Mouse (Mus musculus): ENCODE results near the gene Polr3gl.
A peak's percentile ranks its signal among the peaks of the same experiment; 100 is the strongest.

The Polr3gl gene

DNA sequence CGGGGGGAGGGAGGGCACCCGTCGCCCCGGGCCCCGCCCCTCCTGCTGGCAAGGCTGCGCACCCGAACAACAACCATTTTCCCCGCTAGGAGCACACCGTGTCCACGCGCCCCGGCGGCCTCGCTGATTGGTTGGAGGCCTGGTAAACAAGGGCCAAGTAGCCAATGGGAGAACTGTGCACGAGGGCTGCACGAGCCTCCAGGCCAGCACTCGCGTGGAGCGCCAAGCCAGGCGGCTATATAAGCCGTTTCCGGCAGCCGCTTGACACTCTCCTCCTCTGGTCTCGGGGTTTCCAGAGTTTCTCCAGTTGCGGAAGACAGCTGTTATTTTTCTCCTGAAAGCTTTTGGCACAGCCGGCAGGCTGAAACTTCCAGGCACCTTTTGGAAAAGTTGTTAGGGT lies 36.3 kb downstream of the Polr3gl start, which contains the start of gene Txnip:
Gene Txnip (plus strand): TSS at position 264 of the 400 bp plus-strand sequence.
- peak; percentile 100 for DNase-seq (ENCODE audit: low read depth, low spot score)

DNA sequence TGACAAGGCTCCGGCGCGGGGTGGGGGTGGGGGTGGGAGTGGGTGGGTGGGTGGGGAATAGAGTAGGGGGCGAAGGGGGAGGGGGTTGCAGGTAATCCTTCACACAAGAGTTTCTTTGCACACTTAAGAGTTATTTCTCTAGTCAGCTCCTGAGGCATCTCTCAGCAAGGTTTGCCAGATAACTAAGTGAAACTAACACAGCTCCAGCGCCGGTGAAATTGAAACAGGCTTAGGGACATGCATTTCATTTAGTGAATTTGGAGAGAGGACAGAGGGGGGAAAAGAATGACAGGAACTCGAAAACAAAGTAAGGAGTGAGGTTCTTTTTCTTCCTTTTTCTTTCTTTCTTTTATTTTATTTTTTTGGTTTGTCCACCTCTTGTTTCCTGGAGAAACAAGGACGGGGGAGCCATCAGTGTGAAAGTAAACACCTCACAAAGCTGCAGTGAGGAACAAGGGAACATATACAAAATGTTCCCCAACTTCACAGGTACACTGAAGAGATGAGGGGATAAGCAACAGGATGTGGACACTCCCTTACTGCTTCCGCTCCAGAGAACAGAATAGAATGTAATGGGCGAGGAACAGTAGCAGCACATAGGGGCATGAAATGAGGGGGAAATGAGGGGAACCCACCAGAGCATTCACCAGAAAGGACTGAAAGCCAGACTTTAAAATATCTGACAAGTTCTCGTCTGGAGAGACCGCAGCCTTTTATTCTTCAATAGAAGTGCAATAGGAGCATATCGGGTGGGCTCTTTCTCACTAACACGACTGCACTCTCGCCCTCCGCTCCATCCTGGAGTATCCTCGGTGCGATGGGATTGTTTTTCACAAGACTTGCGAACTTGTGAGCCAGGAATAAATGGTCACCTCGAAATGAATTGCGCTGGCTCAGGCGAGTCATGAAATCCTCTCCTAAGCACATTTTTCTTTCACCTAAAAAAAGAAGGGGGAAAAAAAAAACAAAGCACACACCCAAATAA lies 37.0 kb downstream of the Polr3gl start:
- DNase-seq (ENCODE audit: low read depth, low spot score): no peak

DNA sequence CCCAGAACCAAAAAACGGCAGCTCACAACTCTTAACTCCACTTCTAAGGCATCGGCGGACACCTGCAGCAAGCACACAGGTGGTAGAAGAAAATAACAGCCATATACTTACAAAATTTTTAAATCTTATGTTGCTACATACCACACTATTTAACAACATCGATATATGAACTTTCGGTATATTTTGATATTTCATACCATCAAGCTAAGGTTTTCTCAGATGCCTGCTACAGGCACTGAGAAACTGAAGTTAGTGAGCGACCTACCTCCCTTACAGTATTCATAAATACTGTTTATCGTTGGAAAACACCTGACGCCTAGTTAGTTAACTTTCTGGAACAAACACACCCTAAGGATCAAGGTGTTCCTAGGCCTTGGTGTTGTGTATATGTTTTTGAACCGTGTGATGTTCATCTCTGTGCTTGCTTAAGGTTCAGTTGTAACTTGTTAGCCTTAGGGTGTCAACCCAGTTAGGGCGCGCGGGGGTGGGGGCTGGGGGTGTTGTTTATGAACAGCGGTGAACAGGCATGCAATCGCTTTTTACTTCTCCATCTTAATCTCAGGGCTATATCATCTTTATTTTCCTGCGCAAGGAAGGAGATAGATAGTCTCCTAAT lies 37.9 kb downstream of the Polr3gl start:
- DNase-seq (ENCODE audit: low read depth, low spot score): no peak

DNA sequence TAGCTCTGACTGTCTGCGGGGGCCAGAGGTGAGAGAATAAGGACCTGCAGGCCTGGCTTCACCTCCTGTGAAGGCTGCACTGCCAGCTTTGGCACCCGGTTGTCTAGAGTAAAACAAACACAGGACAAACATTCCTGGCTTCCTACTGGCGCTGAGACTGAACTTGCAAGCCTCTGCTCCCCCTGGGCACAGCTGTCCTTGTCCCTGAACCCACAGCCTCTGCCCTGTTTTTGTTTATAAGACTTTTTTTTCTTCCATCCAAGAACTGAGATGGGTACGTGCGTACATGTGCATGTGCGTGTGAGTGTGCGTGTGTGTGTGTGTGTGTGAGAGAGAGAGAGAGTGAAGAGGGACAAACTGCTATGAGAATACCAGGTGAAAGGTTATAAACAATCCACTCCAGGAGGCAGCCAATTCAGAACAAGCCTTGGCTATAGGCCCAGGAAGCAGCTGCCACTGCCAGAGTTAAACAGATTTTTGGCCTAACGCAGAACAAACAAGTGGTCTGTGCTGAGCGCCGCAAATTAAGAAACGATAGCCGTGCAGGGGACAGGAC lies 38.9 kb downstream of the Polr3gl start:
- DNase-seq (ENCODE audit: low read depth, low spot score): peak; percentile 88

DNA sequence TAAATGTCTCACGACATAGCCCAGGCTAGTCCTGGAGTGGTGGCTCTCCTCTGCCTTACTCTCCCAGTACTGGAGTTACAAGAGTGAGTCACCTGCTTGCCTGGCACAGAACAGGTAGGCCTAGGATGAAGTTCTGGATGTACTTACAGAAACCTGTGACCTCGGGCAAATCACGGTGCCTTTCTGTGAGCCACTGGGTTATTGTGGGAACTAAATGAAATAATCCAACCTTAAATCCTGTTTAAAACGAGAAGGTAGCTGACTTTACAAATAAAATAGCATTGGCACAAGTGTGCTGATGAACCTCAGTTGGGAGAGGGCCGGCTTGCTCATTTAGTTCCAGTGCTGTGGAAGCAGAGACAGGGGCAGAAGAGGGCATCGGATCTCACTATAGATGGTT lies 39.7 kb downstream of the Polr3gl start:
- no peak for DNase-seq (ENCODE audit: low read depth, low spot score)

DNA sequence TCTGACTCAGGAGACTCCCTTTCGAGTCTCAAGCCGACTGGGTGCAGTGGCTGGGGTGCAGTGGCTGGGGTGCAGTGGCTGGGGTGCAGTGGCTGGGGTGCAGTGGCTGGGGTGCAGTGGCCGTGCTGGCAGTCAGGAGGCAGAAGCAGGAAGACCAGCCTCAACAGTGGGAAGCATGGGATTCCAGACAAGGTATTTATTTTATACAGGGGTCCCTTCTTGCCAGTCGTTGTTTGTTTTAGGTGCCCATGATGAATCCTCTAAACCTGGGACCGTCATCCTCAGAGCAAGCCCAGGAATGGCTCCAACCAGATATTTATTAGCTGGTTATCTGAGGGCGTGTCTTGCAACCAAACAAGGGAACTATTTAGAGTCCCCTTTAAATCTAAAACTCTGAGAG lies 40.4 kb downstream of the Polr3gl start:
- DNase-seq (ENCODE audit: low read depth, low spot score): no peak

DNA sequence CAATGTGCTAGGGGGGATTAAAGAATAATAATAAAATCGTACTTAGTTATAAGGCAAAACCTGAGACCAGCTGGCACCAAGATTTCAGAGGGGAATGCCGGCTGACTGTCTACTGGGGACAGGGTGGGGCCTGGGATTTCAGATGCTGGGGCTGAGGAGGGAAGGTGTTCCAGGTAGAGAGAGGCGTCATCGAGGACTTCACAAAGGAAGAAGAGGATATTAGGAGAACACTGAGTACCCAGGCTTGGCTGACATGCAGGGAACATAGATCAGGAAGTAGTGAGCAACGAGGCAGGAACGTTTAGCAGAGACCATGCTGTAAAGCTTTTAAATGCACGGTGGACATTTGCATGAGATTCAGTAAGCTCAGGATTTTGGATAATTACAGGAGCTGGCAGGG lies 42.1 kb downstream of the Polr3gl start:
- no peak for DNase-seq (ENCODE audit: low read depth, low spot score)

DNA sequence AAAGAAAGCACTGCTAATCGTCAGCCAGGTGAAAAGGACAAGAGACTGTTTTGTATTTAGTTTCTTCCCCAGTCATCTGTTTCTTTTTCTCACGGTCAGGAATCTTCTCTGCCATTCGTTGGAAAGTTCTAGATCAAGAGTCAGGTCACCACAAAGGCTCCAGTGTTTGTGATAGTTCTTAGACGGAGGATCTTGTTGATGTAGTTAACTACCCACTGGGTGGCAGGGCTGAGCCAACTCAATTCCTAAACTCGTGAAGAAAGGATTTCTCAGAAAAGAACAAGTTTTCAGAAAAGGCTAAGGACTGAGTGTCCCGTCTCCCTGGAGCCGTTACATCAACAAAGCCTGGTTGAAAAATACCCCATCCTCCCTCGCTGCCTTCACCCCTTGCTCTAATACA lies 42.8 kb downstream of the Polr3gl start:
- DNase-seq (ENCODE audit: low read depth, low spot score): no peak

DNA sequence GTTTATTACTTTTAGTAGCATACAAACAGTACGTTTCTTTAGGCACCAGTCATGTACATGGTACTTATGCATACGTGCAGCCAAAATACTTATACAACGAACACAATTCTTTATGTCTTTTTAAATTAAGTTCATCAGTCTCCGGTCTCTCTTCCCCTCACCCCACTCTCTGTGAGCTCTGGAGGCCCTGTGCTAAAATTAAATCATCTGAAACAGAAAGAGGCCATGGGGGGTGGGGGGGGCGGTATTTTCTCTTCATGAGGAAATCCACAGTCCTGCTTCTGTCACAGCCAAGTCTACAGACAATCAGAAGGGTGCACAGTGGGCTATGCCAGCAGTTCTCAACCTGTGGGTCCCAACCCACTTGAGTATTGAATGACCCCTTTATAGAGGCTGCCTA lies 44.6 kb downstream of the Polr3gl start:
- DNase-seq (ENCODE audit: low read depth, low spot score): no peak

DNA sequence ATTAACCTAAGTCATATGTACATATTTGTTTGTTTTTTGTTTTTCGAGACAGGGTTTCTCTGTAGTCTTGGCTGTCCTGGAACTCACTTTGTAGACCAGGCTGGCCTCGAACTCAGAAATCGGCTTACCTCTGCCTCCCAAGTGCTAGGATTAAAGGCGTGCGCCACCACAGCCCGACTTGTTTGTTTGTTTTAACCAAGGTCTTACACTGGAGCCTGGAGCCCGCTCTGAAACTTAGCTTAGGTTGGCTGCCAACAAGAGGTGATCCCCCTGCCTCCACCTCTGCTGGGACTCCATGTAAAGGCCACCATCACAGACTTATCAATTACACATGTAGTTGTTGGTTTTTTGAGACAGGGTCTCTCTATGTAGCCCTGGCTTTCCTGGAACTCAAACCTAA lies 45.2 kb downstream of the Polr3gl start:
- no peak for DNase-seq (ENCODE audit: low read depth, low spot score)

DNA sequence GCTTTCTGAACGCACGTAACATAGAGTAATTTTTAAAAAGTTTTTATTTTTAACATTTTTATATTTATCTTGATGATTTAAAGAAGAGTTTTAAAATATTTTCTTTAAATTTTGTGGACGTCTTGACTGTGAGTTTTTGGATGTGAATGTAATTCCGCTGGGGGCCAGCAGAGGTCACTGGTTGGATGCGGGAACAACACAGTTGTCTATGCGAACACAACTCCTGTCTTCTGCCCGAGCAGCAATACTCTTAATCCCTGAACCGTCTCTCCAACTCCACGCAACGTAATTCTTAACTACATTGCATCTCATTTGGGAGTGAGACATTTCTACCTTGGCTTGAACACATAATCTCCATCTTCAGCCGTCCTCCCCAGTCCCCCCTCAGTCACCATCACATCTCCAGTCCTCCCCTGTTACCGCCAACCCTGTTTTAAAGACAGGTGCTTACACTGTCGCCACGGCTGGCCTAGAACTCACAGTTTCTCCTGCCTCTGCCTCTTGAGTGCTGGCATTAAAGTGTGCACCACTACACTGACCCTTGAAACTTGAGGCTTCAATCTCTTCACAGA lies 46.5 kb downstream of the Polr3gl start:
- no peak for DNase-seq (ENCODE audit: low read depth, low spot score)

DNA sequence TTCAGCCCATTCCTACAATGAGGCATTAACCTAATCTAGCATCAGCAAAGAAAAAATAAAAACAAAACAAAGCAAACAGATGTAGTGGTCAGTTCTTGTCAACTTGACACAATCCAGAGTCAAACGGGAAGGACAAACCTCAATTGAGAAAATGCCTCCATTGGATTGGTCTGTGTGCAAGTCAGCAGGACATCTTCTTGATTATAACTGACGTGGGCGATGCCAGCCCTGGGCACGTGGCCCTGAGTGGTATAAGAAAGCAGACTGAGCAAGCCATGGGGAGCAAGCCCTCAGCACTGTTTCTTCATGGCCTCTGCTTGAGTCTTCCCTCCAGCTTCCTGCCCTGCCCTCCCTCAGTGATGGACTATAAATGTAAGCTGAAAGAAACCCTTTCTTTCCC lies 47.1 kb downstream of the Polr3gl start:
- DNase-seq (ENCODE audit: low read depth, low spot score): no peak

DNA sequence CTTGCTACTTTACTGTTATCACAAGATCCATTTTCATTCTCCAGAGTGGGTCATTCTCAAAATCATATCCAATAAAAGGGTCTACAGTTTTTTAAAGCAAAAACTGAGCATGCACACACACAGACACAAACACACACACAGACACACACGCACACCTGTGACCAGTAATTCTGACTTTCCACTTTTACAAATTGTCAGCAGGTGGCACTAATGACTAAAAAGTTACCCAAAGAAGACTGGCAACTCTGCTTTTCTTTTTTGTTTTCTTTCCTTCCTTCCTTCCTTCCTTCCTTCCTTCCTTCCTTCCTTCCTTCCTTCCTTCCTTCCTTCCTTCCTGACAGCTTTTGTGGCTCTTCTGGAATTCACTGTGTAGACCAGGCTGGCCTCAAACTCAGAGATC lies 48.4 kb downstream of the Polr3gl start:
- no peak for DNase-seq (ENCODE audit: low read depth, low spot score)

DNA sequence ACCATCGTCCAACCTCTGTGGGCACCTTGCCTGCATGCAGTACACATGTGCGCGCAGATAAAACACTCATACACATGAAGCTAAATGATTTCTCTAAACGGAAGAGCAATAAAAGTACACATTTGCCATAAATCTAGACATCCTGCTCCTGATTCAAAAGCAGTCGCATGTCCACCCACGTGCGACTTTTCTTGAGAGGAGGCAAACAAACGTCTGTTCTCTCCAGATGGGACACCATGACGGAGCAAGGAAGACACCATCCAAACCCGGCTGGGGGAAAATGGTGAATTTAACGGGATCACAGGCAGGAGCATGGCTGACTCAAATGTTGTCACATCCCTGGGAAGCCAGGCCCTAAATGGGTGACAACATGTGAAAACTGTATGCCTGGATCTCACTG lies 50.6 kb downstream of the Polr3gl start:
- DNase-seq (ENCODE audit: low read depth, low spot score): no peak

DNA sequence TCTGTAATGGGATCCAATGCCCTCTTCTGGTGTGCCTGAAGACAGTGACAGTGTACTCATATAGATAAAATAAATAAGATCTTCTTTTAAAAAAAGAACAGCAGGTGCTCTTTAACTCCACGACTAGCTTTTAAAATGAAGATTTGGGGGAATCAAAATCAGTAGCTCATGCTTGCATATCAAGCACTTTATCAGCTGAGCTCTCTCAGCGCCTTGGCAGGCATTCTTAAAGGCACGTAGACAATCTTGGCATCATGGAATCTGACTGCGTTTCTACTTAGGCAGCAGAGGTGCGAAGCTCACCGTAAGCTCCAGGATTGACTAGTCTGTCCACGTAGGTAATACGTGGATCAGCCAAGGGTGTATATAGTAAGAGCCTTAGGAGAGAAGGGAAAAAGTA lies 51.4 kb downstream of the Polr3gl start:
- DNase-seq (ENCODE audit: low read depth, low spot score): no peak

DNA sequence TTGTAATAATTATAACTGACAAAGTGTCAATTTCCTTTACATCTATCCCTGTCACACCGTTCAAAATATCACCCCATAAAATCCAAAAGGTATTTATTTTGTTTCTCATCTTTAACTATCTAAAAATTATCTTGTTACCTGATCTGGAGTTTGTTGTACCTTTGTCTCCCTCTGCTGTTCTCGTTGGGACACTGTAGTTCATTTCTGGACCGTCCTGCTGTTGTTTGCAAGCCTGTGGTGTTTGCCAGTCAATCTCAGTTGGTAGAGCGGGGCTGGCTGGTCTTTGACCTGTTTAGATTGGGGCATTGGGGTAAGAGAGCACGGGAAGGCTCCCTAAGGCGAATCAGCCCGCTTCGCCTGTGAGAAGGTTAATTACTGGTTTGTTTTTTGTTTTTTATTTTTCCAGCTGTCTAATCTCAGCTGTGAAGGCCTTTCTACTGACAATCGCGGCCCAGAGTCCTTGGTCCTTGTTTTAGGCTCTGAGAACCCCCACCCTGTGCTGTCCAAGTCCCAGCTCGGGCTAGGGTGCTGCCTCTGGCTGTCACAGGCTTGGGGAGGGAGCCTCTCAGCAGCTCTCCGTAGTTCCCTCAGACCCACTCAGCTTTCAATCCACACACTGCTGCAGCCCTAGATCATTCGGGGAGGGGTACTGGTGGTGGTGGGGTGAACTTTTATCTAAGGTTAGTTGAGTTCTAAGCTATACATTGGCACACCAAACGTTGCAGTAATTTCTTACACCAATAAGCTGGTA lies 52.5 kb downstream of the Polr3gl start:
- DNase-seq (ENCODE audit: low read depth, low spot score): no peak

DNA sequence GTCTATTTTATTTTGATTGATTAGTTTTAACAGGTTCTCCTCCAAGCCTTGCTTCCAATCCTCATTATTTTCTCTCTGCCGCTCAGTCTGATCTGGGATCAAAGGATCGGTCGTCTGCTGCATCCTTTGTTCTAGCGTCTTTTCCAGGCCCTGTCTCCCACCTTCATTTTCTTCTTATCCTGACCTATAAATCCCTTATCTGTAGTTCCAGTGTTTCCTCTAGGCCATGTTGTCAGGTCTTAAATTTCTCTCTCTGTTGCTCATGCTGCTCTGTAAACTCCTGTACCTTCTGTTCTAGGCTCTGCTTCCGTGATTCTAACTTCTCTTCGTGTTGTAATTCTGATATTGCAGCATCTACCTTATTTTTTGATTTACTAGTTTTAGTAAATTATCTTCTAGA lies 53.2 kb downstream of the Polr3gl start:
- no peak for DNase-seq (ENCODE audit: low read depth, low spot score)

DNA sequence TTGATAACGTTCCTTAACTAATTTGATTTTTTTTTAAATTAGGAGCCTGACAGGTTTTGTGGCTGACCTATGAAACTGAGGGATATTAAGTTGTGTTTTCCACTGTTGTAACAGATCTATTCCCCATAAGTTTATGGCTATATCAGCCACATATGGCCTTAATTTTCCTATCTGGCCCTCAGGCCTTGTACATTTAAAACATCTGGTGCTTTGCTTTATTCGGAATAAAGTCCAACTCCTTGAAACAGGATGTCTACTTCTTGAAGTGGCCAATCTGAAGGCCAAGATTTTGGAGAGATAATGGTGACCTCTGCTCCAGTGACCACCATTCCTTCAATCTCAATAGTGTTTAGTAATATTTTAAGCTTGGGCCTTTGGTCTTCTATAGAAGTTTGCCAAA lies 54.7 kb downstream of the Polr3gl start:
- no peak for DNase-seq (ENCODE audit: low read depth, low spot score)

DNA sequence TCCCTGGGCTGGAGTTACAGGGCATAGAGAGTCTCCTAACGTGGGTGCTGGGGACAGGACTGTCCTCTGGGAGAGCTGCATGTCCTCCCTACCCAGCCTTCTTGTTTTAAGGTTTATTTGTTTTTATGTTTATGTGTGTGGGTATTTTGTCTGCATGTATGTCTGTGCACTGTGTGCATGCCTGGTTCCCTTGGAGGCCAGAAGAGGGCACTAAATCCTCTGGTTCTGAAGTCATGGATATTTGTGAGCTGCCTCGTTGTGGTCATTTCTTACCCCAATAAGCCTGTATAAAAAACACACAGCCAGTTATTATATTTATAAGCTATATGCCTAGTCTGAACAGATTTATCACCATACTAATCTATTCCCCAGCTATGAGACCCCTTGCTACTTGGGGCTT lies 59.7 kb downstream of the Polr3gl start:
- no peak for DNase-seq (ENCODE audit: low read depth, low spot score)

DNA sequence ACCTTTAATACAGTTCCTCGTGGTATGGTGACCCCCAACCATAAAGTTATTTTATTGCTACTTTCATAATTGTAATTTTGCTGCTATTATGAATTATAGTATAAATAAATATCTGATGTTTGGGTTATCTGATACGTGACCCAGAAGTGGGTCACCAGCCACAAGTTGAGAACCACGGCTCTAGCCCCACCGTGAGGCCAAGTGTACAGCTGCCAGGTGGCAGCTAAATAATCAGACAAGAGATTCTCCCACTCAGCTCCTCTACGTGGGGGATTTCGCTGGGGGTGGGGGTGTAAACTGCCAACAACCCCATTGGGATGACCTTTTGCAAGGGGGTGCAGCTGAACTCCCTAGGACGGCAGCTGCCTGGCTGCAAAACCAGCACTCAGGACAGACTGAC lies 61.9 kb downstream of the Polr3gl start:
- no peak for DNase-seq (ENCODE audit: low read depth, low spot score)

DNA sequence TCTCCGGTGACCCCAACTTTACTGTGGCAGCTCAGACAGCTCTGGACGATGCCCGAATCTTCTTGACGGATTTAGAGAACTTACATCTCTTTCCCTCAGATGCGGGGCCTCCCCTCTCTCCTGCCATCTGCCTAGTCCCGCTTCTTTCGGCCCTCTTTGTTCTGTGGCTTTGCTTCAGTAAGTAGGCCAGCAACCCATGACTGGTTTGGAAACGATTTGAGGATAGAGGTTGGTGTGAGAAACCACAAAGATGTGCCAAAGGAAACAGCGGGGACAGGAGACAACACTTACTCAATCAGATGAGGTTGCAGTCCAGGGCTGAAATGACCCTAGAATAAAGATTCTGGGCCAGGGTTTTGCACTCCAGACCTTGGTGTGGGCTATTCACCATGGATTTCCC lies 65.5 kb downstream of the Polr3gl start:
- DNase-seq (ENCODE audit: low read depth, low spot score): no peak
